8 mouse cellular contexts compared by ENCODE assay signal in the genomic region with DNA sequence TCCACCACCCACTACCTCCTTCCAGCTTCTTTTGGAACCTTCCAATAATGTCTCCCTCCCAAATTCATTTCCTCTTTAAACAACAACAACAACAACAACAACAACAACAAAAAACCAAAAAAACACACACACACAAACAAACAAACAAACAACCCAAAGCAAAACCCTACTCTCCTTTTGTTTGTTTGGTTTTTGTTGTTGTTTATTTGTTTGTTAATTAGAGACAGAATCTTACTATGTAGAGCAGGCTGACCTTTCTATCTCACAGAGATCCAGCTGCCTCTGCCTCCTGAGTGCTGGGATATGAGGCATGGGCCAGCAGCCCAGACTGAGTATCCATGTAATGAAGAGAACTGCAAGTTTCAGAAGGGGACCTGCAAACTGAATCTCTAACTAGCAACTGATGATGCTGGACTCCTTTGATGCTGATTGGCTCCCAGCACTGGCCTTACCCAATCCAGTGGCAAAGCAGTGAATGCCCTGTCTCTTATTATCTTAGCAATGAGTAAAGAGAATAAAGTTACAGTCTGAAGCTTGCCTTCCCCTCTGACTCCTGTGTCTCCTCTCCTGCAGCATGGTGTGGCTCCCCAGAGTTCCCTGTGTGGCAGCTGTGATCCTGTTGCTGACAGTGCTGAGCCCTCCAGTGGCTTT. TPM values are rescaled to one million over a fixed set of nuclear protein-coding genes. Genes with fewer than 3 reads are reported as not detected.
DNase-seq lines count a peak whose midpoint lies in the region; ATAC-seq and TF ChIP-seq lines count a peak whose summit lies in the region.

A gene (plus strand): TSS at position 488 of the 651 bp plus-strand sequence.

- peak; percentile 89 for DNase-seq in heart, postnatal 4 days
- peak; percentile 80 to 97 for DNase-seq in layer of hippocampus, adult 18-20 months (ENCODE audit: low spot score in 2 of 2)
- peak; percentile 91 for DNase-seq in lung, embryonic 14.5 days
- DNase-seq in thymus, adult 18-20 months: peak; percentile 65 to 80

- H3K4me3 ChIP-seq in brown adipose tissue, adult 24 weeks (ENCODE audit: insufficient read depth, low read depth, low read length): peak within 1 kb of the TSS; percentile 49
- H3K4me3 ChIP-seq in forebrain, embryonic 16.5 days (replicated peaks; ENCODE audit: low read length): no peak within 1 kb of the TSS
- no peak within 1 kb of the TSS for H3K4me3 ChIP-seq in lung, embryonic 14.5 days (ENCODE audit: low read depth, low read length)

- no peaks in the 10 kb centered on the region for H3K36me3 ChIP-seq in forebrain, embryonic 16.5 days (ENCODE audit: control insufficient read depth, insufficient read depth)
- H3K36me3 ChIP-seq in lung, embryonic 14.5 days (ENCODE audit: insufficient read depth): no peaks in the 10 kb centered on the region

- ATAC-seq in CD4-positive, CD25-positive, alpha-beta regulatory T cell, adult 4 months: peak; percentile 85
- peak; percentile 85 for ATAC-seq in forebrain, embryonic 16.5 days
- peak; percentile 76 for ATAC-seq in lung, embryonic 14.5 days (ENCODE audit: insufficient read depth)
- ATAC-seq in neutrophil, adult 5-6 weeks (ENCODE audit: extremely low read depth, insufficient number of reproducible peaks, low FRiP score, poor library complexity, severe bottlenecking): peak; percentile 57

- no peaks in the 10 kb centered on the region for H3K27me3 ChIP-seq in forebrain, embryonic 16.5 days (replicated peaks; ENCODE audit: control insufficient read depth, insufficient read depth, low read length)
- no peaks in the 10 kb centered on the region for H3K27me3 ChIP-seq in lung, embryonic 14.5 days (ENCODE audit: insufficient read depth, low read length)

- H3K4me2 ChIP-seq in forebrain, embryonic 16.5 days (ENCODE audit: low read length): no peak within 1 kb of the TSS
- H3K4me2 ChIP-seq in lung, embryonic 14.5 days: no peak within 1 kb of the TSS

- H3K9me3 ChIP-seq in forebrain, embryonic 16.5 days (ENCODE audit: control insufficient read depth, low read length): no peaks in the 10 kb centered on the region
- H3K9me3 ChIP-seq in lung, embryonic 14.5 days (ENCODE audit: low read depth, low read length): no peaks in the 10 kb centered on the region

- no peaks in the 10 kb centered on the region for H3K4me1 ChIP-seq in brown adipose tissue, adult 24 weeks (ENCODE audit: control insufficient read depth, insufficient read depth, insufficient read length, low read length)
- peaks cover 7% of the 10 kb centered on the region for H3K4me1 ChIP-seq in forebrain, embryonic 16.5 days (replicated peaks; ENCODE audit: control insufficient read depth, insufficient read depth, low read length)
- no peaks in the 10 kb centered on the region for H3K4me1 ChIP-seq in lung, embryonic 14.5 days (ENCODE audit: insufficient read depth)

- H3K9ac ChIP-seq in forebrain, embryonic 16.5 days (replicated peaks; ENCODE audit: low read depth, low read length): no peak within 1 kb of the TSS
- no peak within 1 kb of the TSS for H3K9ac ChIP-seq in lung, embryonic 14.5 days

- H3K27ac ChIP-seq in brown adipose tissue, adult 24 weeks (replicated peaks; ENCODE audit: low read depth, low read length): peak within 1 kb of the TSS; percentile 78
- no peak within 1 kb of the TSS for H3K27ac ChIP-seq in forebrain, embryonic 16.5 days (ENCODE audit: low read length)
- H3K27ac ChIP-seq in lung, embryonic 14.5 days (ENCODE audit: low read depth): no peak within 1 kb of the TSS

- TF ChIP-seq CTCF in lung, embryonic 14.5 days (IDR thresholded peaks at IDR 0.05; ENCODE audit: low read depth): no peak

RNA-seq across cellular contexts. Expression of the gene that starts here (rescaled TPM):
- 10 to 100 TPM; 12.7 to 77.2 TPM for polyA plus RNA-seq in CD4-positive, CD25-positive, alpha-beta regulatory T cell, adult 4 months (2017; shearing (Covaris generic))
- polyA plus RNA-seq in brown adipose tissue, adult 24 weeks (2012; ENCODE audit: insufficient read depth, insufficient read length, missing spikeins): 93.0 and 109 TPM in 2 replicates
- polyA plus RNA-seq in forebrain, embryonic 16.5 days (2015; fragmentation: Nextera tagmentation; extraction: Ambion mirVana): 0.82 and 1.0 TPM in 2 replicates
- total RNA-seq in heart, postnatal 4 days (2021): 1 to 10 TPM; 4.0 to 4.9 TPM
- 1 to 10 TPM; 1.6 to 2.0 TPM for total RNA-seq in layer of hippocampus, adult 18-20 months (2021)
- polyA plus RNA-seq in lung, embryonic 14.5 days (2014; fragmentation: Nextera tagmentation; extraction: Ambion mirVana): 2.2 and 2.3 TPM in 2 replicates
- total RNA-seq in neutrophil, adult 5-6 weeks (2017): 2,076 and 2,332 TPM in 2 replicates

Comparison
In these comparisons a context has a peak if more than half of its experiments do, and no peak if none do; other contexts are left out.
1. RNA of the gene that starts here (total RNA-seq): 2,076 to 2,332 TPM in neutrophil, adult 5-6 weeks; 4.0 to 4.9 TPM in heart, postnatal 4 days and 1.6 to 2.0 TPM in layer of hippocampus, adult 18-20 months; every median in the first group is over 100 times any median in the second.
2. Peak in every context shown above with its lines, with median percentiles within 50 percentile points of each other: ATAC-seq and DNase-seq.